Mouse (Mus musculus) hindbrain, embryonic 11.5 days (tissue): ENCODE measurements around the gene Padi4. TPM values are rescaled to one million over a fixed set of nuclear protein-coding genes. Genes with fewer than 3 reads are reported as not detected.

ENCODE experiments used
- ATAC-seq: fragments of 200-750 bp; cut with Nextera tagmentation; 2 replicates; pipeline ENCODE4 v1.8.0; 2017; ENCODE audit warnings: mild to moderate bottlenecking, moderate TSS enrichment, moderate library complexity; ENCODE audit not compliant: low FRiP score
- DNase-seq: peaks from one replicate; pipeline ENCODE4 v3.0.0-alpha.2; 2015; ENCODE audit warnings: low spot score
- H3K27ac ChIP-seq: fragments of 300-500 bp; sonication (generic); 2 replicates; pipeline ENCODE4 v1.5.1; 2014; ENCODE audit warnings: mild to moderate bottlenecking, low read depth, low read length
- H3K27me3 ChIP-seq: fragments of 300-500 bp; sonication (generic); 2 replicates; pipeline ENCODE4 v1.6.1; 2014; ENCODE audit warnings: mild to moderate bottlenecking, low read length, moderate library complexity, mixed read lengths; ENCODE audit not compliant: control insufficient read depth, insufficient read depth
- H3K36me3 ChIP-seq: fragments of 300-500 bp; sonication (generic); 2 replicates; pipeline ENCODE4 v1.6.1; 2014; ENCODE audit warnings: mild to moderate bottlenecking, low read length, moderate library complexity, mixed read lengths; ENCODE audit not compliant: control insufficient read depth, insufficient read depth
- H3K4me1 ChIP-seq: fragments of 300-500 bp; sonication (generic); replicated peaks from 2 replicates; pipeline ENCODE4 v1.6.1; 2014; ENCODE audit warnings: low read length, mixed read lengths; ENCODE audit not compliant: control insufficient read depth, insufficient read depth
- H3K4me2 ChIP-seq: fragments of 300-500 bp; sonication (generic); replicated peaks from 2 replicates; pipeline ENCODE4 v1.6.1; 2014; ENCODE audit warnings: mild to moderate bottlenecking, low read depth, low read length
- H3K4me3 ChIP-seq: fragments of 300-500 bp; sonication (generic); 2 replicates; pipeline ENCODE4 v1.5.1; 2014; ENCODE audit warnings: low read depth, low read length
- H3K9ac ChIP-seq: fragments of 300-500 bp; sonication (generic); 2 replicates; pipeline ENCODE4 v1.6.1; 2014; ENCODE audit warnings: low read depth, low read length
- H3K9me3 ChIP-seq: fragments of 300-500 bp; sonication (generic); 2 replicates; pipeline ENCODE4 v1.6.1; 2016; ENCODE audit warnings: low read length; ENCODE audit not compliant: control insufficient read depth
- WGBS: fragments of 180-500 bp; shearing (Covaris S2); extraction: QIAGEN DNeasy Blood & Tissue Kit; methylation state at CpG from one replicate; pipeline ENCODE4 v1.1.7; 2014; 5-methylcytosine and 5-hydroxymethylcytosine counted together
- polyA plus RNA-seq: library from polyadenylated mRNA; unstranded; fragments of >200 nt; fragmentation: Nextera tagmentation; extraction: Ambion mirVana; gene quantifications from 2 replicates; pipeline ENCODE4 v1.2.1, GENCODE M21; 2014

Gene Padi4
- polyA plus RNA-seq, 1 experiment from 2014 or later = 0.37 TPM

DNA sequence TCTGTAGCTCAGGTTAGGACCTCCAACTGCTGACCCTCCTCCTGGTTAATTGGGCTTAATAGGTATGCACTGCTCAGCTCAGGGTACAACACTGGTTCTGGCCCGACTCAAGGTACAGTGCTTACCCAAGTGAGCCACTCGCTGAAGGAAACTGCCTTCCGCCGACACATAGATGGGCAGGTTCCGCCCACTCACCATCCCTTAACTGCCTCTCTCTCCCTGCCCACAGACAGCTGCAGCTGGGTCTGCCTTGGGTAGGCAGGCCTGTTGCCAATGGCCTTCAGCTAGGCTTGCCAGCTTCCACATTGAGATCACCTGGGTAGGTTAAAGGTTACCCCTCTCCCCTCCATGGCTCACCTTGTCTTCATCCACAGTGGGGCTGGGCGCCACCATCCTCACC is 32.6 kb downstream of the Padi4 start:
- WGBS = 93% methylated on average over 6 of the region's 6 CpGs
- Histone ChIP-seq H3K36me3 (no peaks in the 10 kb centered on the region), H3K9me3 (no peaks in the 10 kb centered on the region), H3K9ac (no peak overlapping the region), H3K27me3 (no peaks in the 10 kb centered on the region), H3K4me2 (no peak overlapping the region), H3K27ac (no peak overlapping the region), H3K4me3 (no peak overlapping the region), H3K4me1 (no peaks in the 10 kb centered on the region)
- no peak for DNase-seq
- ATAC-seq = no peak

DNA sequence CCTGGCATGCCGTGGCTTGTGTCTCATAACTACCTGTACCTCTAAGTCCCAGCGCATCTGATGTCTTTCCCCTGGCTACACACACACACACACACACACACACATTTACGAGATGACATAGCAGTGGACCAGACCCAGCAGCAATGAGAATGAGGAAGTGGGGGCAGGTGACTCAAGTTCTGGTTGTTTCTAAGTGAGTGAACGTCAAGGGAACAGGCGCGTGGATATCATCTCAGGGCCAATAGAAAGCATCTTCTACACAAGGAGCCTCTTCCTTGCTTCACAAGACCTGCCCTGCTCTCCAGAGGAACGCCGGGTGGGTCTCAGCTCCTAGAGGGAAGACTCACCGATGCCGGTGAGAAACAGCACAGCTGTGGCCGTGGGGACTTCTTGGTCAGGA is 33.4 kb downstream of the Padi4 start:
- Histone ChIP-seq H3K9ac (no peak overlapping the region), H3K27me3 (no peaks in the 10 kb centered on the region), H3K36me3 (no peaks in the 10 kb centered on the region), H3K9me3 (no peaks in the 10 kb centered on the region), H3K4me1 (no peaks in the 10 kb centered on the region), H3K4me2 (no peak overlapping the region), H3K4me3 (no peak overlapping the region), H3K27ac (no peak overlapping the region)
- WGBS = 91% methylated on average over 11 of the region's 11 CpGs
- ATAC-seq (no peak), DNase-seq (no peak)

DNA sequence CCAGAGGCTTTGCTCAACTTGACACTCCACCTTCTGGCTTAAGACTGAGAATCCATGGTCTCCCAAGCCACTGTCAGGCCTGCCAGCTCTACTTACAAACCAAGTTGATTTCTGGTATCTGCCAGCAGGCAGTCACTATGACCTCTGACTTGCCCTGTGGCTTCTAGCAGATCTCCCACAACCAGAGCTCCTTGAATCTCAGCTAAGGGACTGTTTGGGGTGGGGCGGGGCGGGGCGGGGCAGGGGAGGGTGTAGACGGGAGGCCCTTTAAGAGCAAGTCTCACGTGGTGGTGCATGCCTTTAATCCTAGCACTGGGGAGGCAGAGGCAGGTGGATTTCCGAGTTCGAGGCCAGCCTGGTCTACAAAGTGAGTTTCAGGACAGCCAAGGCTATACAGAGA is 41.2 kb downstream of the Padi4 start:
- H3K36me3 ChIP-seq = no peaks in the 10 kb centered on the region
- ATAC-seq = no peak
- H3K9ac ChIP-seq = no peak overlapping the region
- no peaks in the 10 kb centered on the region for H3K9me3 ChIP-seq
- DNase-seq = no peak
- H3K4me1 ChIP-seq = no peaks in the 10 kb centered on the region
- WGBS = 75% methylated on average over 7 of the region's 7 CpGs
- no peaks in the 10 kb centered on the region; the same call in 1 of the 2 replicates for H3K27me3 ChIP-seq
- H3K4me2 ChIP-seq = no peak overlapping the region
- H3K27ac ChIP-seq = no peak overlapping the region
- no peak overlapping the region for H3K4me3 ChIP-seq

DNA sequence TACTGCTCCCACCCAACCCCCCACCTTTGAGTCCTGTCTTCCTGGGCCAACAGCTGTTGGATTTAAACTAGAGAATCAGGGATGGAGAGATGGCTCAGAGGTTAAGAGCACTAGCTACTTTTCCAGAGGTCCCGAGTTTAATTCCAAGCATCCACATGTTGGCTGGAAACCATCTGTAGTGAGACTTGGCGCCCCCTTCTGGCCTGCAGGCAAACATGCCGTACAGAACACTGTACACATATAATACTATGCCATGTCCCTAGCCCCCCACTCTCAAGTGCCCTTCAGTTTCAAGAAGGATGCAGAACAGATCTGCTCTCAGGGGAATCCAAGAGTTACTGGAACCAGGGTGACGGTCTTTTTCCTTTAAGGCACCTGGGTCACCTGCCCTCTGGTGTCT is 42.4 kb downstream of the Padi4 start:
- H3K4me3 ChIP-seq = no peak overlapping the region
- H3K9me3 ChIP-seq = no peaks in the 10 kb centered on the region
- no peak overlapping the region for H3K4me2 ChIP-seq
- no peaks in the 10 kb centered on the region for H3K4me1 ChIP-seq
- no peaks in the 10 kb centered on the region for H3K36me3 ChIP-seq
- H3K9ac ChIP-seq = no peak overlapping the region
- DNase-seq = no peak
- ATAC-seq = no peak
- no peak overlapping the region for H3K27ac ChIP-seq
- 87% methylated on average over 4 of the region's 4 CpGs for WGBS
- no peaks in the 10 kb centered on the region; the same call in 1 of the 2 replicates for H3K27me3 ChIP-seq

DNA sequence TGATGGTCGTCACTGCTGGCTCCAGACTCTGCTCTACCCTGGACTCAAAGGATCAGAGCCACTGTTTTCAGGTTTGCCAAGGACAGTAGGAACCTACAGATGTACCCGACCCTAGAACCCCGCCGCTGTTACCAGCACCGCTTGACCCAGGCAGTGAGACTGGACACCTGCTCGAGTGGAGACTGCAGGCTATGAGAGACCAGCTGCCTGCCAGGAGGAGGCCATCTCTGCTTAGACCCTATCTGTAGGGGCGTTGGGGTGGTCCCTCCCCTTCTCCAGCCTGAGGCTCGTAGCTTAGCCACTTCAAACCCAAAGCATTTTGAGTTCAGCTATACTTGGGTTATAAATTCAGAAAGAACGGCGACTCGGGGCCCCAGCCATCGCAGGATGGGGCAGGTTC is 47.1 kb downstream of the Padi4 start:
- no peak overlapping the region for H3K9ac ChIP-seq
- no peaks in the 10 kb centered on the region for H3K9me3 ChIP-seq
- H3K36me3 ChIP-seq = no peaks in the 10 kb centered on the region
- H3K27me3 ChIP-seq = no peaks in the 10 kb centered on the region
- DNase-seq = no peak
- H3K4me1 ChIP-seq = no peaks in the 10 kb centered on the region
- ATAC-seq = no peak
- H3K27ac ChIP-seq = no peak overlapping the region
- 90% methylated on average over 12 of the region's 12 CpGs for WGBS
- H3K4me2 ChIP-seq = no peak overlapping the region
- H3K4me3 ChIP-seq = no peak overlapping the region

DNA sequence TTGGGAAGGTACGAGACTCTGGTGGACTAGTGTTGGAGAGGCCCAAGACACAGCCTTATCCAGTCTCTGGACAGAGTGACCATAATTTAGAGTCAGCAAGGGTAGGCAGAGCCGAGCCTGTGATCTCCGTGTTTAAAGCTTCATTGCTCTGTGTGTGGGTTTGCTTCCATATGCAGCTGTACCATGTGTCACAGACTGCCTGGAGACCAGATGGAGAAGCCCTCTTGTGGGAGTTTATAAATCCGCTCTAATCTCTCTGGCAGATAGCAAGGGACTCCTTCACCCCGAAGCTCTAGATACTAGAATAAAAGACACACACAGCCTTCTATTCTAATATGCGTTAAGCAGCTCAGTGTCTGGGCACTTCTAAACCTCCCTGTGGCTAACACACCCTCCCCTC is 49.3 kb downstream of the Padi4 start:
- 88% methylated on average over 6 of the region's 6 CpGs for WGBS
- Histone ChIP-seq H3K27ac (no peak overlapping the region), H3K9ac (no peak overlapping the region), H3K4me3 (no peak overlapping the region), H3K27me3 (no peaks in the 10 kb centered on the region), H3K4me2 (no peak overlapping the region), H3K4me1 (no peaks in the 10 kb centered on the region), H3K9me3 (no peaks in the 10 kb centered on the region), H3K36me3 (peaks cover 10% of the 10 kb centered on the region)
- no peak for DNase-seq
- no peak for ATAC-seq

DNA sequence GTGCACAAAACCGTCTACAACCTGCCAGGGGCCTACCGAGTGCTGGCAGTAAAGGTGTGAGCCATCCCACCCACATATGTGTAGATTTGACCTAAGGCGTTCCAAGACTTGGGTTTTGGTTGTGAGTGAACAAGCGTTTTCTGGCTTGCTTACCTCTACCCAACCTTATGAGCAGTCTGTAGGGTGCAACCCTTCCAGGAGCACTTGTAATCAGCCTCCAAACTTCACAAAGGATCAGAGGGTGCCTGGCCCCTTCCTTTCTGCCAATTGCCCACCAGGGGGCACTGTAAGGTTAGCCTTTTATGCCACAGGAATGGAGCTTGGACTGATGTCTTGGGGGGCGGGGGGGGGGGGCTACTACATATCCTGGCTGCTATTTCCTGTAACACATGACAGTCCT is 50.2 kb downstream of the Padi4 start:
- H3K4me1 ChIP-seq = no peaks in the 10 kb centered on the region
- no peaks in the 10 kb centered on the region for H3K27me3 ChIP-seq
- H3K9ac ChIP-seq = no peak overlapping the region
- no peaks in the 10 kb centered on the region for H3K9me3 ChIP-seq
- H3K36me3 ChIP-seq = peaks cover 10% of the 10 kb centered on the region
- H3K4me3 ChIP-seq = no peak overlapping the region
- DNase-seq (peak; percentile 79), ATAC-seq (peak; percentile 45; the same call in 1 of the 2 replicates)
- no peak overlapping the region for H3K27ac ChIP-seq
- H3K4me2 ChIP-seq = no peak overlapping the region
- 67% methylated on average over 5 of the region's 5 CpGs for WGBS

DNA sequence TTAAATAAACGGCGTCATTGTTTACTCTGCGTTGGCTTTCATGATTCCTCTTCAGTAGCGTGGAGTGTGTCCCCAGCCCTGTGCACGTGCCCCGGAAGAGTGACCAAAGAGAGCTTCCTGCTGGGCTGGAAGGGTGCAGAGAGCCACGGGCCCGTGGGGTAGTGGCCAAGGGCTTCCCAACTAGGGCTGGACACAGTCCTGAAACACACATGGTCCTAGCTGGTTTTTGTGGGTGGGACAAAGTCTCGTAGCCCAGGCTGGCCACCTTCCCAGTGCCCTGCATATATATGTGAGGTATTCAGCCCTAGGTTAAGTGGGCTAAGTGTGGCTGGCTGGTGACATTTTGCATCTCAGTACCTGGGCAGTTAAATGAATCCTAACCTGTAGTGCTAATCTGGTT is 50.8 kb downstream of the Padi4 start:
- H3K9ac ChIP-seq = no peak overlapping the region
- no peaks in the 10 kb centered on the region for H3K27me3 ChIP-seq
- H3K36me3 ChIP-seq = peaks cover 15% of the 10 kb centered on the region
- no peak for ATAC-seq
- 86% methylated on average over 9 of the region's 9 CpGs for WGBS
- no peaks in the 10 kb centered on the region for H3K4me1 ChIP-seq
- H3K27ac ChIP-seq = no peak overlapping the region
- H3K4me2 ChIP-seq = no peak overlapping the region
- H3K9me3 ChIP-seq = no peaks in the 10 kb centered on the region
- DNase-seq = no peak
- no peak overlapping the region for H3K4me3 ChIP-seq

DNA sequence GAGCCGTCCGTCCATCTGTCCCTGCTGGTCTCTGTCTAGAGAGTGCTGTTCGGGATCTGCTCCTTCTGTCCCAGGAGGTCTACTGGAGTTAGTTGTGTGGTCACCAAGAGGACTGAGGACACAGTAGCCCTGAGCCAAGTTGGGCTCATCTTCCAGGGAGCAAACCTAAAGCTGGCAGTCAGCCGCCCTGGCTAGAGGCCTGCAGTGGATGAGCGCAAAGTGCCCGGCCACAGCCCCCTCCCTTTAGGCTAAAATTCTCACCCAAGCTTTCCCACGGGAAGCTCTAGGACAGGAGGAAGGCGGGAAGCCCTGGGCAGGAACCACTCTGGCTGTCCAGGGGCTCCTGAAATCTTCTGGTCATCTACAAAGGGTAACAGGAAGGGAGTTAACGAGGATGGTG is 51.3 kb downstream of the Padi4 start:
- H3K4me3 ChIP-seq = no peak overlapping the region
- H3K9ac ChIP-seq = no peak overlapping the region
- H3K27me3 ChIP-seq = no peaks in the 10 kb centered on the region
- peaks cover 20% of the 10 kb centered on the region for H3K36me3 ChIP-seq
- ATAC-seq = no peak
- no peak for DNase-seq
- WGBS = 88% methylated on average over 9 of the region's 9 CpGs
- H3K27ac ChIP-seq = no peak overlapping the region
- no peaks in the 10 kb centered on the region for H3K9me3 ChIP-seq
- H3K4me1 ChIP-seq = no peaks in the 10 kb centered on the region
- H3K4me2 ChIP-seq = no peak overlapping the region
